Mouse (Mus musculus): ENCODE data around the gene Olfr554. TPM values are rescaled to one million over a fixed set of nuclear protein-coding genes. Genes with fewer than 3 reads are reported as not detected.
A peak's percentile ranks its signal among the peaks of the same experiment; 100 is the strongest.

Gene Olfr554
- polyA plus RNA-seq, 1 experiment, result not detected

- TF ChIP-seq POLR2A (IDR thresholded peaks at IDR 0.05; ENCODE audit: borderline replicate concordance, extremely low read depth, insufficient read depth, insufficient read length, poor library complexity, severe bottlenecking) (no peak), CTCF (IDR thresholded peaks at IDR 0.05; ENCODE audit: borderline replicate concordance, extremely low read depth, insufficient read depth, insufficient read length) (no peak)
- DNase-seq (ENCODE audit: low read depth), result no peak
These were observed 43.7 kb downstream of the Olfr554 start for GRCm38 (mm10) chr7:102681916-102682315.

GRCm38 (mm10) chr7:102686944-102687501 lies 48.8 kb downstream of the Olfr554 start, which contains the start of gene Trim68:
TSS of gene Trim68 (minus strand) at chr7:102687327.
- DNase-seq (ENCODE audit: low read depth), result peak; percentile 95
- no peak for TF ChIP-seq CTCF (IDR thresholded peaks at IDR 0.05; ENCODE audit: borderline replicate concordance, extremely low read depth, insufficient read depth, insufficient read length)
- peak; percentile 36; the same call in 1 of the 2 replicates for TF ChIP-seq POLR2A (IDR thresholded peaks at IDR 0.05; ENCODE audit: borderline replicate concordance, extremely low read depth, insufficient read depth, insufficient read length, poor library complexity, severe bottlenecking)

Other genes starting within 250 kb of the Olfr554 start
- gene Rrm1, start 196.7 kb upstream of the Olfr554 start, polyA plus RNA-seq (2012; rRNA removed), result 46.1 and 54.4 TPM in 2 replicates
- gene Olfr543, start 156.8 kb upstream of the Olfr554 start, polyA plus RNA-seq (2012; rRNA removed), result not detected in 2 replicates
- not detected in 2 replicates for gene Olfr544, start 150.1 kb upstream of the Olfr554 start, polyA plus RNA-seq (2012; rRNA removed)
- gene Olfr545, start 138.9 kb upstream of the Olfr554 start, polyA plus RNA-seq (2012; rRNA removed), result not detected in 2 replicates
- not detected in 2 replicates for gene Olfr547, start 103.7 kb upstream of the Olfr554 start, polyA plus RNA-seq (2012; rRNA removed)
- gene Olfr548-ps1, start 97.5 kb upstream of the Olfr554 start, polyA plus RNA-seq (2012; rRNA removed), result not detected in 2 replicates
- not detected in 2 replicates for gene Olfr549, start 88.6 kb upstream of the Olfr554 start, polyA plus RNA-seq (2012; rRNA removed)
- 1.3 and 1.5 TPM in 2 replicates for gene Trim21, start 72.9 kb upstream of the Olfr554 start, polyA plus RNA-seq (2012; rRNA removed)
- gene Olfr550, start 67.0 kb upstream of the Olfr554 start, polyA plus RNA-seq (2012; rRNA removed), result not detected in 2 replicates
- not detected in 2 replicates for gene Olfr551, start 46.5 kb upstream of the Olfr554 start, polyA plus RNA-seq (2012; rRNA removed)
- not detected in 2 replicates for gene Olfr552, start 40.7 kb upstream of the Olfr554 start, polyA plus RNA-seq (2012; rRNA removed)
- gene Olfr553, start 20.2 kb upstream of the Olfr554 start, polyA plus RNA-seq (2012; rRNA removed), result not detected in 2 replicates
- not detected in 2 replicates for gene Olfr555, start 20.4 kb downstream of the Olfr554 start, polyA plus RNA-seq (2012; rRNA removed)
- gene Olfr556, start 26.5 kb downstream of the Olfr554 start, polyA plus RNA-seq (2012; rRNA removed), result not detected in 2 replicates
- 11.1 and 14.2 TPM in 2 replicates for gene Trim68, start 48.9 kb downstream of the Olfr554 start, polyA plus RNA-seq (2012; rRNA removed)
- not detected in 2 replicates for gene Olfr557, start 57.5 kb downstream of the Olfr554 start, polyA plus RNA-seq (2012; rRNA removed)
- gene Olfr558, start 63.8 kb downstream of the Olfr554 start, polyA plus RNA-seq (2012; rRNA removed), result 0.08 and 0.19 TPM in 2 replicates
- not detected in 2 replicates for gene Olfr33, start 80.6 kb downstream of the Olfr554 start, polyA plus RNA-seq (2012; rRNA removed)
- gene Olfr559, start 89.1 kb downstream of the Olfr554 start, polyA plus RNA-seq (2012; rRNA removed), result not detected in 2 replicates
- not detected in 2 replicates for gene Olfr560, start 120.9 kb downstream of the Olfr554 start, polyA plus RNA-seq (2012; rRNA removed)
- gene Olfr78, start 121.0 kb downstream of the Olfr554 start, polyA plus RNA-seq (2012; rRNA removed), result 0.15 and 0.18 TPM in 2 replicates
- gene Olfr561, start 132.8 kb downstream of the Olfr554 start, polyA plus RNA-seq (2012; rRNA removed), result not detected in 2 replicates
- gene Olfr564, start 165.0 kb downstream of the Olfr554 start, polyA plus RNA-seq (2012; rRNA removed), result not detected in 2 replicates
- gene Olfr566, start 220.3 kb downstream of the Olfr554 start, polyA plus RNA-seq (2012; rRNA removed), result not detected in 2 replicates
- not detected in 2 replicates for gene Olfr568, start 238.7 kb downstream of the Olfr554 start, polyA plus RNA-seq (2012; rRNA removed)